Mouse (Mus musculus): ENCODE results near the gene Akap2.

Akap2 gene

GRCm38 (mm10) chr4:57916711-57917110 is 199.3 kb downstream of the Akap2 start:
- no peak for DNase-seq

- no peak for DNase-seq
These were observed 202.3 kb downstream of the Akap2 start for GRCm38 (mm10) chr4:57919494-57920423.

GRCm38 (mm10) chr4:57920522-57920921 is 203.1 kb downstream of the Akap2 start:
- DNase-seq, result no peak

- no peak for DNase-seq
These were observed 204.7 kb downstream of the Akap2 start for GRCm38 (mm10) chr4:57922171-57922570.

GRCm38 (mm10) chr4:57924556-57925071 is 207.2 kb downstream of the Akap2 start:
- DNase-seq, result no peak

GRCm38 (mm10) chr4:57927464-57928205 is 210.2 kb downstream of the Akap2 start:
- DNase-seq, result no peak

GRCm38 (mm10) chr4:57930559-57931170 is 213.2 kb downstream of the Akap2 start:
- no peak for DNase-seq

- DNase-seq, result no peak
These were observed 216.7 kb downstream of the Akap2 start for GRCm38 (mm10) chr4:57934181-57934580.

- DNase-seq, result no peak
These were observed 219.8 kb downstream of the Akap2 start for GRCm38 (mm10) chr4:57937292-57937691.

- no peak for DNase-seq
These were observed 223.2 kb downstream of the Akap2 start for GRCm38 (mm10) chr4:57940631-57941030.

GRCm38 (mm10) chr4:57942892-57943291 is 225.4 kb downstream of the Akap2 start:
- no peak for DNase-seq

Measured in cerebellum, adult 11 months (tissue).